Mouse (Mus musculus): ENCODE measurements around the gene Mrps34.
A peak's percentile ranks its signal among the peaks of the same experiment; 100 is the strongest.

Gene Mrps34

DNA sequence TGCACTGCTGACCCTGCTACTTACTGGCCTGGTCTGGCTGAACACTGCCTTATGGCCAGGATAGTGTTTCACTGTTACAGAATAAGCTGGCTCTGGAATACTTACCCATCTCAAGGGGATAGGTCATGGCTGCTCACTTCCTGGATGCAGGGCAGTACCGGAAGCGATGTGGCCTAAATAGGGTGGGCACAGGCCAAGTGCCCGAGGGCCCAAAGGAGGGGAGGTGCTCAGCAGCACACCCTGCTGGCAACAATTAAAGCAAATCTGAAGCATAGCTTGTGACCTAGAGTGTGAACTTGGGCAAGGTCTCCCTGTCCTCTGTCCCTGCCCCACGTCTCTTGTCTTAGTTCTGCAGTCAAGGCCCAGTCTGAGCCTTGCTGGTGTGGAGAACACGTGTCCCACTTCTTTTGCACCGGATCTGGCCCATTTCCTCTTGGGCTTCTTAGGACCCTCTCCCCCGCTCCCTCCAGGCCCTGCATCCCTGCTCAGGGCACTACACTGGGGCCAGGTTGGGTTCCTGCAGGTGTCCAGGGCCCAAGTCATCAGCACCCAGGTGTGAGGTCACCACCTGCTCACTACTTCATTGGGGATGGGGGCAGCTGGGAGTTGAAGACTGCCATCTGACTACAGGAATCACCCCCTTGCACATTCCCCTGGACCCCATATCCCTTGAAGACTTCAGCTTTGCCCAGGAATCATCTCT, 13.0 kb upstream of the Mrps34 start:
- no peak for DNase-seq

DNA sequence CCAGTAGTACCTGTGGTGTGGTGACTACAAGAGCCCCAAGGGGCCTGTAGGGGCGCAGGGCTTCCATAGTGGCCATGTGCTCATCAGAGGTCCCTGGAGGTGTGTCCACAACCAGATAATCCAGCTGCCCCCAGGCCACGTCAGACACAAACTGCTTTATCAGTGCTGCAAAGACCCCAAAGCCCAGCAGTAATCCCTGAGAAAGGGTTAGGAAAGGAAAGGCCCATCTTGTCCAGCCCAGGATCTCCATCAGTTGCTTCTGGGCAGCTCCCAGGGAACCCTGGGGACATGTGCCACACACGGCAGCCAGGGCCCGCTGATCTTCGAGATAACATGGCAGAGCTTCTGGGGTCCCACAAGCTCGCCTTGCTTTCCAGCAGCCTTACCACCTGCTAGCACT, 10.5 kb upstream of the Mrps34 start:
- no peak for DNase-seq

DNA sequence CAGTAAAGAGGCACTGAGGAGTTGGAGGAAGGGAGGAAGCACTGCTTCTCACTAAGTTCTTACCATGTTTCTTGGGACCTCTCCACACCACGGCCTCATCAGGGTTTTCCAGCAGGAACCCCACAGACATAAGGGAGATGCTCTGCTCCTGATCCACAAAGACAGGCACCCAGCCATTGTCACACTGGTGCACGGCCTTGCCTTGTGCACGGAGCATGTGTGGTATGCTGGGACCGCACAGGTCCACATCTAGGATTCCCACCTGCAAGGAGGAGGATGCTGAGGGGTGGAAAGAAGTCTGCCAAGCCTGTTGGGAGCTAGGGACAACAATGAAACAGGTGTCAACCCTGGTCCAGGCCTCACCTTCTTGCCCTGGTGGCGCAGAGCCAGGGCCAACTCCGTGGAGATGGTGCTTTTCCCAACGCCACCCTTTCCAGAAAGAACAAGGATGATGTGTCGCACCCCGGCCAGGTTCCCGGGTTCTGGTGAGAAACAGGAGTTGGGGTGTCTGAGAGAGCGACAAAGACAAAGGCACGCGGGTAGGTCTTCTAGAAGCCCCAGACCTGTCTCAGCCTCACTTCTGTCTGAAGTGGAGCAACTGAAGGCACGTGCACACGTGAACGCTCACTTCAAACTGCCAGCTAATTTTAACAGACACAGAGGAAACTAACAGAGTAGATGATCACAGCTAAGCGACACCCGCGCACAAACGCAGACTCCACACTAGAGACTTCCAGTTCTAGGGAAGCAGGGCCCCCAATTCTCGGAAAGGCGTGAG, 9.4 kb upstream of the Mrps34 start:
- no peak for DNase-seq

DNA sequence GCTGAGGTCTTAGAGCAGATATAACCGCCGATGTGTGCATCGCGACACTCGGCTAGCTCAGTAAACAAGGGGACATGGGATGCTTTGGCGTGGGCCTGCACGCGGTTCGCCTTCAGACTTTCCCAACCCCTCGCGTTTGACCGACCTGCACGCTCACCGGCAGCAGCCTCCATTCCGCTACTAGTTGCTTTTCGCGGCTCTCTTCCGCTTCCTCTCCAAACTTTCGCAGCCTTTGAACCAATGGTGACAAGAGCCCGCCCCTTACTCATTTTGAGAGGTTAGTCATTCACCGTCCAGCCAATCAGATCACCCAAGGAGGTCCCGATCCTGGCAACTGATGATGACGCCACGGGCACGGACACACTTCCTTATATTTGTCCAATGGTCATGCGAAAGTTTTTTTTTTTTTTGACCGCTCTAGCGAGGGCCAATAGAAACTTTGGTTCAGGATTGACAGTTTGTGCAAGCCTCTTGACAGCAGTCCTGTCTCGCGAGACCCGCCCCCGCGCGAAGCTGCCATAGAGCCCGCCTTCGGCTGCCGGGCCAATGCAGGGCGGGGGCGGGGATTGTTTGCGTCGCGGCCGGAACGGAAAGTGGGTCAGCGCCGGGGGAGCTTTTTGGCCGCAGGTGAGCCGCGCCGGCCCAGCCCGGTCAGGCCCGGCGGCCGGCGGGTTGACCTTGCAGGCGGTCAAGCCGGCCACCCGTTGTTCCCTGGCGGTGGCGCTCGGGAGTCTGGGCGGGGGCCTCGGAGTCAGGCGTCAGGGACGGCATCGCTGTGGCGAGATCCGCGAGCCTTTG, 8.6 kb upstream of the Mrps34 start, which contains the start of the genes Nubp2 and Spsb3:
TSS of gene Nubp2 (minus strand) at position 216 of the 798 bp plus-strand sequence.
TSS of gene Spsb3 (plus strand) at position 510 of the 798 bp plus-strand sequence.
- DNase-seq, result peak; percentile 92 to 99

- no peak for DNase-seq
These were observed 8.0 kb upstream of the Mrps34 start for GRCm38 (mm10) chr17:24886932-24887271.

DNA sequence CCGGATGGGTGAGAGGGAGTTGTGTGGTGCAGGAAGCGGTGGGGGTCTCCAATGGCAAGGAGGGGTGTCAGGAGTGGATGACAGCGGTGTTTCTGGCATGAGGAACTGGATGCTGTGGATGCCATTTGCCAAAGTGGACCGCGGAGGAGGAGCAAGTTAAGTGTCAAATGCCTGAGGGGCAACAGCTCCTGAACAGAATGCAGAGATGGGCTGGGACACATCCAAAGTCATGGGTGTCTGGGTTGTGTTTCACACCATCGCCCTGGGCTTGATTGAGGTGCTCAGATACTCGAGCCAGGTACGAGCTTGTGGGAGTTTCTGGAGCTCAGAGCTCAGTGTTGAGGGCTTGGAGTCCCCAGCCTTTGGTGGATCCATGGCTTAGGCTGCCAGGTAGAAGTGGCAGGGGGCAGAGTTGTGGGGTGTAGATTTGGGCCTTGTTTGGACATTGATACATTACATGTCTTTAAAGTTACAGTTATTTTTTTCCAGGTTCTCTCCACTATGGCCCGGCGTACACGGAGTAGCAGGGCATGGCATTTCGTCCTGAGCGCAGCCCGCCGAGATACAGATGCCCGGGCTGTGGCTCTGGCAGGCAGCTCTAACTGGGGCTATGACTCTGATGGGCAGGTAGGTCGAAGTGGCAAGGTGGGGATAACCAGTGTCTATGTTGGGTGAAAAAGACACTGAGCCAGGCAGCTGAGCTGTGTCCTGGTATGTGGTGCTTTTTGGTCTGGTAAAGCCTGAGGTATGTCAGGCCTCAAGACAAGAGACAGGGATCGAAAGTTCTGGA, 7.4 kb upstream of the Mrps34 start:
- no peak for DNase-seq

- no peak for DNase-seq
These were observed 6.1 kb upstream of the Mrps34 start for GRCm38 (mm10) chr17:24888862-24889261.

DNA sequence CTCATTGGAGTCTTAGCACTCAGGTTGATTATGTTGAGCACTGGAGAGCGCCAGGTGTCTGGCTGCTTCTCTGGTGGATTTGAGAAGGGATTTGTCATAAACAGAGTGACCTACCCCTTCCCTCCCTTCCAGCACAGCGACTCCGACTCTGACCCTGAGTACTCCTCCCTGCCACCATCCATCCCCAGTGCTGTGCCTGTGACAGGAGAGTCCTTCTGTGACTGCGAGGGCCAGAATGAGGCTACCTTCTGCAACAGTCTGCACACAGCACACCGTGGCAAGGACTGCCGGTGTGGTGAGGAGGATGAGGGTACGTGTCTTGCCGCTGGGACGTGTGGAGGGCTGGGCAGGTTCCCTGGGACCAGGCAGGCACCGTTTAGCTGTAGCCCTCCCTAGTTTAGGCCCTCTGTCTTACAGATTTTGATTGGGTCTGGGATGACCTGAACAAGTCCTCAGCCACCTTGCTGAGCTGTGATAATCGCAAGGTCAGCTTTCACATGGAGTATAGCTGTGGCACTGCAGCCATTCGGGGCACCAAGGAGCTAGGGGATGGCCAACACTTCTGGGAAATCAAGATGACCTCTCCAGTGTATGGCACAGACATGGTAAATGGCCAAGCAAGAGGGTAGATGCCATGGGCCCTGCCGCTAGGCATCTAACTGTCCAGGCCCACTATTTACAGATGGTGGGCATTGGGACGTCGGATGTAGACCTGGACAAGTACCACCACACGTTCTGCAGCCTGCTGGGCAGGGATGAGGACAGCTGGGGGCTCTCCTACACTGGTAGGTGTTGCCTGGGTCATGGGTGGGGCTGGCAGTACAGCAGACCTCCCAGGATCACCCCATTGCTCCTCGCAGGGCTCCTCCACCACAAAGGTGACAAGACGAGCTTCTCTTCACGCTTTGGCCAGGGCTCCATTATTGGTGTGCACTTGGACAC, 4.5 kb upstream of the Mrps34 start:
- DNase-seq, result no peak

DNA sequence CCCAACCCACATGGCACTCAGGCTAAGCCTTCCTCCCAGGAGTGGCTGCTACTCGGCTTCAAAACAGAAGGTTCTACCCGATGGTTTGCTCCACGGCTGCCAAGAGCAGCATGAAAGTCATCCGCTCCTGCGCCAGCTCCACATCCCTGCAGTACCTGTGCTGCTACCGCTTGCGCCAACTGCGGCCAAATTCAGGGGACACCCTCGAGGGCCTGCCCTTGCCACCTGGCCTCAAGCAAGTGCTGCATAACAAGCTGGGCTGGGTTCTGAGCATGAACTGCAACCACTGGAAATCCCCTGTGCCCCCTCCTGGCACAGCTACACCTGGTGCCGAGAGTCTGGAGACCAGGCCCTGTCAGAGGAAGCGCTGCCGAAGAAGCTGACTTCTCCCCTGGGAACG, 3.6 kb upstream of the Mrps34 start:
- no peak for DNase-seq

DNA sequence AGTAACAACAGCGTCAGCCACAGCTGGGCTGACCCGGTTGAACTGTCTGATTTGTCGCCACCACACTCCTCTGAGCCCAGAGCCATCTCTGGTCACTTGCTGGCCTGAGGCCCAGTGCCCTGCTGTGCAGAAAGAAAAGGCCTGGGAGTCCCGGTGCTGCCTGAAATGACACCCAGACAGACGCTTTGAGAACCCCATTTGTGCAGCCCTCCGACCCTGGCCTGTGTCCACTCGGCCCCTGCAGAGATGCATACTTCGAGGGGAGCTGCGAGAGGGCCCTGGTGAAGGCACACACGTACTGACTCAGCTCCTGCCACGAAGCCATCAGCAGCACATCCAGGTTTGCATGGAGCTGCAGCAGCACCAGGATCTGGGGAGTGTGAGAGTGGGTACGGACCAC, 2.1 kb upstream of the Mrps34 start:
- DNase-seq, result no peak

- no peak for DNase-seq
These were observed 1.6 kb upstream of the Mrps34 start for GRCm38 (mm10) chr17:24893276-24893675.

DNA sequence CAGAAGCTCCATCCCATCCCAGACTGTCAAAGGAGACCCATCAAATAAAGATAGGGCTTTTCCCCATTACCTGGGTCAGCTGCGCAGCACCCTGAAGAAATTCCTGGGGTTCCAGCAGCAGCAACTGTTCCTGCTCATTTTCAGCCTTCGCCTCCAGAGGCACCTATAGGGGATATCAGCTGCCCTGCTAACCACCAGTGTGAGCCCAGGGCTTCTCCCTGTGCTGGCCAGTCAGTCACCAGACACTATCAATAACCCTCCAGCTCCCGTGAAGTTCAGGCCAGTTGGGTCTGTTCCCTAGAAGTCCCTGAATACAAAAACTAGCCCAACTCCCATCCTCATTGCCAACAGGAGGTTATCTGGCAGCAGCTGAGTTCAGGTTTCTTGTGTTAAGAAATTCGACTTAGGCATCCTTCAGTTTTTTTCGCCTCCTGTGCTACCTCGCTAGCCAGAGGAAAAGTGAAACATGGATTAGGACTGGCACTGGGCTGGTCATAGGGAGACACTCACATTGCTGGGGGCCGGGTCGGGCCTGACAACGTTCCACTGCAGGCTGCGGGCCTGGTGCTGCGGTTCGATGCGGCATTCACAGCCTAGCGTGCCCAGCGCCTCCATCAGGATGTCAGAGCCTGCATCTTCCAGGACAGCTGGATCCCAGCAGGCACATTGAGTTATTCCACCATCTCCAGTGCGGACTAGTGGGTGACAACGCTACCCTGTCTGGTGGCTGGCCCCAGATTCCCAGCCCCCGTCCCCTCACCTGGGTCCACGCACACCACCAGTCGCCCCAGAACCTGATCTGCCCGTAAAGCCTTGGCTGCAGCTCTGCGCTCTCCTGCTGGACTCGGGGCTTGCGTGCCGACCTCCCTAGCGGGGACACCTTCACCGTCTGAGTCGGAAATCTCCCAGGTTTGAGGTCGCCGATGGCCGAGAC, 588 bp upstream of the Mrps34 start:
- DNase-seq, result no peak

GRCm38 (mm10) chr17:24895571-24896240, 790 bp downstream of the Mrps34 start:
- DNase-seq, result no peak

DNA sequence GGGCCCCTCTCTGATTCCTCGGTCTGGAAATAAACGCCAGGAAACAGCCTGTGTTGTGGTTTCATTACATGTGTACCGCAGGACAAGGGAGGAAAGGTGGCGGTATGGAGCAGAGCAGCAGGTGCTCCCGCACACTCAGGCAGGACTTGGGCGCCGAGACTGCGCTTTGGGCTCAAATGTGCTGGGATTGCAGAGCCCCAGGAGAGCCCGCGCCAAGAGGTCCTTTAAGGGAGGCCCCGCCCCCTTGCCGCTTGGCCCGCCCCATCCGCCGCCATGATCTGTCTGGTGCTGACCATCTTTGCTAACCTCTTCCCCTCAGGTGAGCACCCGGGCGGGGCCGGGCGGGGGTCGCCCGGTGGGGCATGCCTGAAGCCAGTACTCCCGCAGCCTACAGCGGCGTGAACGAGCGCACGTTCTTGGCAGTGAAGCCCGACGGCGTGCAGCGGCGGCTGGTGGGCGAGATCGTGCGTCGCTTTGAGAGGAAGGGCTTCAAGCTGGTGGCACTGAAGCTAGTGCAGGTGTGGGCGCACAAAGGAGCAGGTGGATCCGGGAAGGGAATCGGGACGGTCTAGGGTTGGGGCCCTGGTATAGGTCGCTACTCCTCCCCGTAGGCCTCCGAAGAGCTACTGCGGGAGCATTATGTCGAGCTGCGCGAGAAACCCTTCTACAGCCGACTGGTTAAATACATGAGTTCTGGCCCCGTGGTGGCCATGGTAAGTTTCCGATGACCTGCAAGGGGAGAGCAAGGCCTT, 1.5 kb downstream of the Mrps34 start, which contains the start of gene Nme3:
TSS of gene Nme3 (plus strand) at position 260 of the 752 bp plus-strand sequence.
- peak; percentile 64 to 70 for DNase-seq

- no peak for DNase-seq
These were observed 2.0 kb downstream of the Mrps34 start for GRCm38 (mm10) chr17:24896993-24897269.

- DNase-seq, result no peak
These were observed 2.7 kb downstream of the Mrps34 start for GRCm38 (mm10) chr17:24897600-24897999.

DNA sequence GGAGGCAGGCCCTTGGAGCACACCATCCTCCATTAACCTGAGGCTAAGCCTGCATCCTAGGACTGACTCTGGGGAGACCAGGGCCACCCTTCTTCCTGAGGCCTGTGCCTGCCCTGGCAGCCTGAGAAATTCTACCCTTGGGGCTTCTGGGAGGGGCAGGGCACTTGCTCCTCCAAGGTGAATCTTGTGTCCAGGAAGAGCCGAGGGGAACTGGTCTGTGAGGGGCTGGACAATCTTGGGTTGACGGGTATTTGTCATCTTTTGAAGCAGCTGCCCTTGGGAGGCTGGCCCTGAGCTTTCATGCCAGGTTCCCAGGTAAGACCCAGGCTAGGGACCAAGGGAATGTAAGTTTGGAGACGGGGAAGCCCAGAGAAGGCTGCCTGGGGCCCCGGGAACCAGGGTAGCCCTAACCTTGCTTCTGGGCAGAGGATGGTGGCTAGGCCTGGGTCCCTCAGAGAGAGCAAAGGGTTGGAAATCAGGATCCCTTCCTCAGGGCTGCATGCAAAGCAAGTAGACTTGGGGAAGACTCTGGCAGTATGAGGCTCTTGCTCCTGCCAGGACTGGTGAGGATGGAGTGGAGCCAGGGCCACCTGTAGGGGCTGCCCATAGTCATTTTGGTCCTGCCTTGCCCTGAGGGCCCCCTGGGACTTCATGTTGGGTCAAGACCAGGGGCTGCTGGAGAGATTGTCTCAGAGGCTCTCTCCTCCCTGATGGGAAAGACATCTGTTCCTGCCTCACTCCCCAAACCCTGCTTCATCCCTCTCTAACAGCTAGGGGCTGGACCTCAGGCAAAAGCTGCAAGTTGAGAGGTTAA, 3.3 kb downstream of the Mrps34 start:
- no peak for DNase-seq

GRCm38 (mm10) chr17:24899153-24899552, 4.2 kb downstream of the Mrps34 start:
- no peak for DNase-seq
